Mouse (Mus musculus) E14TG2a.4 (cell line): Measurements from ENCODE around the gene Ear14.
A peak's percentile ranks its signal among the peaks of the same experiment; 100 is the strongest.
"Not testable (repeated sequence)": the region's sequence is repeated elsewhere in the genome, so short reads cannot be mapped to it uniquely, and the experiment has no call there.

Source experiments
- H3K27me3 ChIP-seq: 2 replicates; pipeline ENCODE4 v1.6.1; 2014; ENCODE audit warnings: low read length, control low read depth; ENCODE audit not compliant: insufficient read depth
- H3K36me3 ChIP-seq: 2 replicates; pipeline ENCODE4 v1.6.1; 2014; ENCODE audit warnings: low read length, control low read depth; ENCODE audit not compliant: insufficient read depth
- H3K4me1 ChIP-seq: replicated peaks from 2 replicates; pipeline ENCODE4 v1.6.1; 2014; ENCODE audit warnings: low read depth, low read length, control low read depth
- H3K4me3 ChIP-seq: replicated peaks from 2 replicates; pipeline ENCODE4 v1.5.1; 2014; ENCODE audit warnings: mild to moderate bottlenecking, low read length
- H3K9me3 ChIP-seq: 2 replicates; pipeline ENCODE4 v1.6.1; 2014; ENCODE audit warnings: low read length, control low read depth
- CTCF ChIP-seq: conservative IDR thresholded peaks from 2 replicates; pipeline ENCODE4 v1.5.1; 2014; ENCODE audit warnings: low read length
- NANOG ChIP-seq: IDR thresholded peaks from 2 replicates; pipeline ENCODE4 v1.6.1; 2014; ENCODE audit warnings: borderline replicate concordance, low read length, mixed read lengths
- POU5F1 ChIP-seq: IDR thresholded peaks from 2 replicates; pipeline ENCODE4 v1.6.1; 2014; ENCODE audit warnings: low read length, borderline replicate concordance

Gene Ear14

GRCm38 (mm10) chr14:51240899-51241298 lies 37.7 kb downstream of the Ear14 start:
- H3K36me3 ChIP-seq = no peaks in the 10 kb centered on the region
- H3K4me1 ChIP-seq = 0 out of 2 replicates have a peak, but pooled peaks cover 4% of the 10 kb centered on the region
- peaks cover 9% of the 10 kb centered on the region; the same call in 1 of the 2 replicates for H3K9me3 ChIP-seq
- peak; percentile 57 for TF ChIP-seq CTCF
- TF ChIP-seq NANOG = no peak
- TF ChIP-seq POU5F1 = no peak
- H3K27me3 ChIP-seq = peaks cover 6% of the 10 kb centered on the region
- no peak overlapping the region for H3K4me3 ChIP-seq

GRCm38 (mm10) chr14:51247736-51248135 lies 44.5 kb downstream of the Ear14 start:
- H3K27me3 ChIP-seq = peaks cover 28% of the 10 kb centered on the region
- peaks cover 11% of the 10 kb centered on the region for H3K4me1 ChIP-seq
- H3K36me3 ChIP-seq = no peaks in the 10 kb centered on the region
- H3K4me3 ChIP-seq = no peak overlapping the region
- H3K9me3 ChIP-seq = peaks cover 9% of the 10 kb centered on the region; the same call in 1 of the 2 replicates
- TF ChIP-seq NANOG (peak; percentile 80), POU5F1 (no peak), CTCF (no peak)

GRCm38 (mm10) chr14:51250348-51250747 lies 47.2 kb downstream of the Ear14 start:
- Histone ChIP-seq H3K9me3 (no peaks in the 10 kb centered on the region), H3K27me3 (peaks cover 21% of the 10 kb centered on the region), H3K36me3 (no peaks in the 10 kb centered on the region), H3K4me1 (peaks cover 7% of the 10 kb centered on the region), H3K4me3 (no peak overlapping the region)
- TF ChIP-seq CTCF (no peak), POU5F1 (no peak), NANOG (no peak)

GRCm38 (mm10) chr14:51252206-51252605 lies 49.0 kb downstream of the Ear14 start:
- not testable (repeated sequence) for H3K4me3 ChIP-seq, H3K4me1 ChIP-seq, H3K9me3 ChIP-seq, H3K36me3 ChIP-seq
- H3K27me3 ChIP-seq = peaks cover 21% of the 10 kb centered on the region

- Histone ChIP-seq H3K36me3 (no peaks in the 10 kb centered on the region), H3K9me3 (no peaks in the 10 kb centered on the region), H3K27me3 (peaks cover 21% of the 10 kb centered on the region), H3K4me1 (no peaks in the 10 kb centered on the region), H3K4me3 (no peak overlapping the region)
- no peak for TF ChIP-seq NANOG
- no peak for TF ChIP-seq POU5F1
- TF ChIP-seq CTCF = no peak
Observed at GRCm38 (mm10) chr14:51253569-51253968, 50.4 kb downstream of the Ear14 start.
